Mouse (Mus musculus) thymus, adult 2 months (tissue): ENCODE results near the gene 1700067K01Rik. TPM values are rescaled to one million over a fixed set of nuclear protein-coding genes. Genes with fewer than 3 reads are reported as not detected.

ENCODE experiments used
- DNase-seq: peaks from one replicate; pipeline ENCODE4 v3.0.0; 2021
- H3K27ac ChIP-seq: fragments of 200-500 bp; 2 replicates; pipeline ENCODE4 v1.5.1; 2012; ENCODE audit warnings: low read length, control low read depth; ENCODE audit not compliant: control insufficient read depth, insufficient read depth
- H3K27me3 ChIP-seq: fragments of 200-500 bp; 2 replicates; pipeline ENCODE4 v1.6.1; 2012; ENCODE audit warnings: mild to moderate bottlenecking, low read length, moderate library complexity, mixed read lengths; ENCODE audit not compliant: control insufficient read depth, insufficient read depth
- H3K36me3 ChIP-seq: fragments of 200-500 bp; 2 replicates; pipeline ENCODE4 v1.6.1; 2012; ENCODE audit warnings: mild to moderate bottlenecking, low read length, moderate library complexity; ENCODE audit not compliant: control insufficient read depth, insufficient read depth
- H3K4me1 ChIP-seq: fragments of 200-500 bp; replicated peaks from 2 replicates; pipeline ENCODE4 v1.6.1; 2012; ENCODE audit warnings: low read length; ENCODE audit not compliant: control insufficient read depth, insufficient read depth
- H3K4me3 ChIP-seq: fragments of 200-500 bp; 2 replicates; pipeline ENCODE4 v1.5.1; 2012; ENCODE audit warnings: mild to moderate bottlenecking, low read length, control low read depth, moderate library complexity; ENCODE audit not compliant: control insufficient read depth, insufficient read depth
- CTCF ChIP-seq: fragments of 200-500 bp; IDR thresholded peaks from 2 replicates; pipeline ENCODE4 v1.5.1; 2012; ENCODE audit warnings: mild to moderate bottlenecking, control low read depth, low read length, moderate library complexity, borderline replicate concordance; ENCODE audit not compliant: control insufficient read depth, poor library complexity, insufficient read depth; ENCODE audit errors: extremely low read depth
- POLR2A ChIP-seq: fragments of 200-500 bp; IDR thresholded peaks from 2 replicates; pipeline ENCODE4 v1.6.1; 2012; ENCODE audit warnings: mild to moderate bottlenecking, low read length, control low read depth, moderate library complexity; ENCODE audit not compliant: control insufficient read depth, poor library complexity, insufficient read depth; ENCODE audit errors: extremely low read depth
- WGBS: fragments of 180-500 bp; shearing (Covaris S2); methylation state at CpG from one replicate; pipeline ENCODE4 v1.1.7; 2018; 5-methylcytosine and 5-hydroxymethylcytosine counted together
- polyA plus RNA-seq: library from polyadenylated mRNA; depleted of rRNA; stranded (reverse); fragments of >200 nt; gene quantifications from 2 replicates; pipeline ENCODE4 v1.2.3, GENCODE M21; 2012; rRNA removed

The 1700067K01Rik gene
- polyA plus RNA-seq, 1 experiment, result 1.1 TPM

DNA sequence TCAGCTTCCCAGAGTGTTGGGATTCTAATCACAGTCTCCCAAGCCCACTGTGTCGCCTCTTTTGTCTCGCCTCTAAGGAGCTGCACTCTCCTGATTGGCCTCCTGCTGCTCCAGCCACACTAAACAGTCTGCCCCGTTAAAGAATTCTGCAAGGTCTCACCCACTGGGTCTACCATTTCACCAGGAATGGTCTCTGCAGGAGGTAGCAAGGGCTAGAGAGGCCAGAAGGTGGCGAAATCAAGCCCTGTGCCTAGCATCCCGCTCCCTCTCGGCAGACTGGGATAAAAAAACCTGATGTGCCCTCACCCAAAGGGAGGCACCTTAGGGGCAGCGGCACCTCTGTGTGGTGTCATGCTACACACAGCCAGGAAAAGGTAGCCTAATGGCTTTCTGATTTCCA, 42.8 kb downstream of the 1700067K01Rik start:
- Histone ChIP-seq H3K27me3 (no peaks in the 10 kb centered on the region), H3K27ac (no peak overlapping the region), H3K4me3 (no peak overlapping the region), H3K4me1 (peaks cover 25% of the 10 kb centered on the region), H3K36me3 (no peaks in the 10 kb centered on the region)
- DNase-seq, result no peak
- WGBS, result 92% methylated on average over 7 of the region's 7 CpGs
- TF ChIP-seq CTCF, result no peak
- TF ChIP-seq POLR2A, result no peak

DNA sequence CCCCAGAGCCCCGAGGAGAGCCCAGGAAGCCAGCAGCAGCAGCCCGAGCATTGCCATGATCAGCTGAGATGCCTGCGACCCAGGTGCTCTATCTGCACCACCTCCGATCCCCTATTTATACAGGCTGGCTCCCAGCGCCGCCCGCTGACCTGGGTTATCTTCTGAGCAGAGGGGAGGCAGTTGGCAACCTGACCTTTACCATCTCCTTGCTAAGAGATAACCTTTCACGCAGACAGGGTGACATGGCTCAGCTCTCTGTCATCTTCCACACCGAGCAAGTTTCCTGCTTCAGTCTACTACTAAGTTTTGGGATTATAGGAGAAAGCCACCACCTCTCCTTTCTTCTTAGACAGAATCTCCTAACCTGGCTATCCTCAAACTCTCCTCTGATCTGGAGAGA, 43.6 kb downstream of the 1700067K01Rik start, which contains the start of gene Rln3:
Gene Rln3 (minus strand): TSS at position 101 of the 400 bp plus-strand sequence.
- no peak within 1 kb of the TSS for H3K4me3 ChIP-seq
- H3K27me3 ChIP-seq, result no peaks in the 10 kb centered on the region
- TF ChIP-seq POLR2A, result no peak
- no peak for TF ChIP-seq CTCF
- 92% methylated on average over 9 of the region's 9 CpGs for WGBS
- no peaks in the 10 kb centered on the region for H3K36me3 ChIP-seq
- peaks cover 21% of the 10 kb centered on the region for H3K4me1 ChIP-seq
- no peak within 1 kb of the TSS for H3K27ac ChIP-seq
- DNase-seq, result no peak

DNA sequence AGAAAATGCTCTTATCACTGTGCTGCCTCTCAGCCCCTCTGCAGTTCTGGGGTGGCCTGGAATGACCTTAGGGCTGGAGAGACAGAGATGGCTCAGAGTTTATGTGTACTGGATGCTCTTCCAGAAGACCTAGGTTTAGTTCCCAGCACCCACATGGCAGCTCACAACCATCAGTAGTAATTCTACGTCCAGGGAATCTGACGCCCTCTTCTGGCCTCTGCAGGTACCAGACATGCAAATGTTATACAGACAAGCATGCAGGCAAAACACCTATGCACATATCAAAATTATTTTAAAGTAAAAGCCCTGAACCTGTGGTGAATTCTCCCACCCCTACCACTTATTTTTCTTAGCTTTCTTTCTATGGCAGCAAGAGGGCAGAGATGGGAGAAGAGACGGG, 45.2 kb downstream of the 1700067K01Rik start:
- H3K36me3 ChIP-seq, result no peaks in the 10 kb centered on the region
- H3K27ac ChIP-seq, result no peak overlapping the region
- 94% methylated on average over 3 of the region's 3 CpGs for WGBS
- DNase-seq, result no peak
- H3K4me1 ChIP-seq, result peaks cover 14% of the 10 kb centered on the region
- no peak for TF ChIP-seq POLR2A
- H3K4me3 ChIP-seq, result no peak overlapping the region
- H3K27me3 ChIP-seq, result no peaks in the 10 kb centered on the region

DNA sequence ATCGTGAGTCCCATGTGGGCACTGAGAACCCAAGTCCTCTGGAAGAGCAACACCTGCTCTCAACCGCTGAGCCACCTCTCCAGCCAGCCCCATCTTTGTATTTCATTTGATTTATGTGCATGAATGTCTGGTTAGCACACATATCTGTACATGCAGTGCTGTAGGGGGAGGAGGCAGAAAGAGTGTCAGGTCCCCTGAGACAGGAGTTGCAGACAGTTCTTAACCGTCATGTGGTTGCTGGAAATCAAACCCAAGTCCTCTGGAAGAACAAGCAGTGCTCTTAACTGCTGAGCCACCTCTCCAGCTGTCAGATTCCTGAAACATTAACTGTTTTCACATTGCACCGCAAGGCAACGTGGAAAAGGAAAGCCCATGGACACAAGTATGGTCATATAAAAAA, 46.9 kb downstream of the 1700067K01Rik start:
- H3K4me1 ChIP-seq, result peaks cover 1% of the 10 kb centered on the region
- H3K27me3 ChIP-seq, result no peaks in the 10 kb centered on the region
- DNase-seq, result no peak
- TF ChIP-seq POLR2A (no peak), CTCF (no peak)
- no peak overlapping the region for H3K27ac ChIP-seq
- no peak overlapping the region for H3K4me3 ChIP-seq
- 88% methylated on average over 5 of the region's 5 CpGs for WGBS
- no peaks in the 10 kb centered on the region for H3K36me3 ChIP-seq

DNA sequence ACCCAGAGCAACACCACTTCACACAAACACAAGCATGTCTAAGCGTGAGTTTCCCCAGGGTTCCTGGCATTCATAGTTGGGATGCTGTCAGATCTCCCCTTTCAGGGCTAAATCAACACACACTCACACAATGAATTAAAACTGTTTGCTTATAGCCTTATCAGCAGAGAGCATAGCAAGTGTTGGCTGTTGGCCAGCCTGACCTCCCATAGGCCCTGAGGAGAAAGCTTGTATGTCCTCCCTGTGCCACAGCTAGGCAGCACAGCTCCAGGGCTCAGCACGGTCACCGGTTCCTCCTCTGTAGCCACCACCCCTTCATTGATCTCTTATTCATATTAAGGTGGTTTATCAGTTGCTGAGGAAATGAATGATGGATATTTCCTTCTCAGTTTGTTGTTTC, 51.4 kb downstream of the 1700067K01Rik start:
- H3K27ac ChIP-seq, result no peak overlapping the region
- no peak for DNase-seq
- H3K36me3 ChIP-seq, result no peaks in the 10 kb centered on the region
- H3K27me3 ChIP-seq, result no peaks in the 10 kb centered on the region
- WGBS, result 83% methylated on average over 3 of the region's 3 CpGs
- H3K4me3 ChIP-seq, result no peak overlapping the region
- TF ChIP-seq POLR2A (no peak), CTCF (no peak)
- H3K4me1 ChIP-seq, result peaks cover 8% of the 10 kb centered on the region

DNA sequence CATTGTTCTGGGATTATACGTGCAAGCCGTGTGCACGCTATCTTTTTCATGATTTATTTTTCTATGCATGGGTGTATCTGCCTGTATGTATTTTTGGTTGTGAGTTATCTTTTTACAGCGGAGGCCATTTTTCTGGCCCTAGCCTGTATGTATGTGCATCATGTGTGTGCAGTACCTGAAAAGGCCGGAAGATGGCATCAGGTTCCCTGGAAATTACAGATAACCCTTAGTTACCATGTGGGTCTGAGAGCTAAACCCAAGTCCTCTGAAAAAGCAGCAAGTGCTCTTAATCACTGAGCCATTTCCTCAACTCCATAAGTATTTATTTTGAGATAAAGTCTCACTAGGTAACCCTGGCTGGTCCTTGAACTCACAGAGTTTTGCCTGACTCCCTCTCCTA, 51.9 kb downstream of the 1700067K01Rik start:
- WGBS, result 97% methylated on average over 5 of the region's 5 CpGs
- DNase-seq, result no peak

More for the DNA sequence above, 51.9 kb downstream of the 1700067K01Rik start:
- H3K4me1 ChIP-seq, result peaks cover 8% of the 10 kb centered on the region
- no peak overlapping the region for H3K4me3 ChIP-seq
- H3K36me3 ChIP-seq, result no peaks in the 10 kb centered on the region
- H3K27me3 ChIP-seq, result no peaks in the 10 kb centered on the region
- no peak overlapping the region for H3K27ac ChIP-seq
- no peak for TF ChIP-seq CTCF
- TF ChIP-seq POLR2A, result no peak

Other genes starting within 250 kb of the 1700067K01Rik start
- 170 and 184 TPM in 2 replicates for gene Adgrl1, start 101.4 kb upstream of the 1700067K01Rik start, polyA plus RNA-seq
- gene Gm10644, start 46.3 kb upstream of the 1700067K01Rik start, polyA plus RNA-seq, result 0.75 and 1.1 TPM in 2 replicates
- 170 and 243 TPM in 2 replicates for gene Asf1b, start 46.0 kb upstream of the 1700067K01Rik start, polyA plus RNA-seq
- 57.8 and 59.0 TPM in 2 replicates for gene Prkaca, start 28.5 kb upstream of the 1700067K01Rik start, polyA plus RNA-seq
- gene Samd1, start 3.8 kb upstream of the 1700067K01Rik start, polyA plus RNA-seq, result 153 and 190 TPM in 2 replicates
- gene 2210011C24Rik, start 10.7 kb downstream of the 1700067K01Rik start, polyA plus RNA-seq, result 0.32 and 0.43 TPM in 2 replicates
- gene Palm3, start 20.0 kb downstream of the 1700067K01Rik start, polyA plus RNA-seq, result 0.32 and 0.43 TPM in 2 replicates
- gene Il27ra, start 41.1 kb downstream of the 1700067K01Rik start, polyA plus RNA-seq, result 82.6 and 84.0 TPM in 2 replicates
- 7.1 and 9.1 TPM in 2 replicates for gene Rln3, start 43.5 kb downstream of the 1700067K01Rik start, polyA plus RNA-seq
- 0.36 and 0.45 TPM in 2 replicates for gene Gm10643, start 63.6 kb downstream of the 1700067K01Rik start, polyA plus RNA-seq
- 76.1 and 88.8 TPM in 2 replicates for gene Rfx1, start 65.3 kb downstream of the 1700067K01Rik start, polyA plus RNA-seq
- gene Dcaf15, start 103.3 kb downstream of the 1700067K01Rik start, polyA plus RNA-seq, result 190 and 211 TPM in 2 replicates
- gene Podnl1, start 124.5 kb downstream of the 1700067K01Rik start, polyA plus RNA-seq, result 6.6 and 7.7 TPM in 2 replicates
- 49.8 and 54.6 TPM in 2 replicates for gene Cc2d1a, start 146.4 kb downstream of the 1700067K01Rik start, polyA plus RNA-seq
- 1.9 and 2.4 TPM in 2 replicates for gene 4930432K21Rik, start 146.5 kb downstream of the 1700067K01Rik start, polyA plus RNA-seq
- 5.5 and 8.5 TPM in 2 replicates for gene Nanos3, start 183.7 kb downstream of the 1700067K01Rik start, polyA plus RNA-seq
- gene Zswim4, start 235.6 kb downstream of the 1700067K01Rik start, polyA plus RNA-seq, result 53.0 and 59.0 TPM in 2 replicates
- gene D8Ertd738e, start 248.2 kb downstream of the 1700067K01Rik start, polyA plus RNA-seq, result 159 and 193 TPM in 2 replicates